Mouse (Mus musculus) cerebellum, adult 2 months (tissue): ENCODE measurements around the gene Prr7. TPM values are rescaled to one million over a fixed set of nuclear protein-coding genes. Genes with fewer than 3 reads are reported as not detected.
A peak's percentile ranks its signal among the peaks of the same experiment; 100 is the strongest.

ENCODE experiments used
- DNase-seq, 2 experiments: peaks; one replicate each; pipeline ENCODE4 v3.0.0; 2021
- H3K27ac ChIP-seq: fragments of 200-500 bp; 2 replicates; pipeline ENCODE4 v1.5.1; 2012; ENCODE audit warnings: low read length, control low read depth, inconsistent platforms; ENCODE audit not compliant: insufficient read depth
- H3K27me3 ChIP-seq: fragments of 200-500 bp; 2 replicates; pipeline ENCODE4 v1.6.1; 2012; ENCODE audit warnings: inconsistent platforms, mild to moderate bottlenecking, low read length, moderate library complexity; ENCODE audit not compliant: control insufficient read depth, insufficient read depth
- H3K4me1 ChIP-seq: fragments of 200-500 bp; 2 replicates; pipeline ENCODE4 v1.6.1; 2011; ENCODE audit warnings: low read length; ENCODE audit not compliant: control insufficient read depth, insufficient read depth
- H3K4me3 ChIP-seq: fragments of 200-500 bp; replicated peaks from 2 replicates; pipeline ENCODE3; 2011; ENCODE audit warnings: mild to moderate bottlenecking, low read depth, low read length, control low read depth; ENCODE audit not compliant: insufficient read depth
- CTCF ChIP-seq: fragments of 200-500 bp; IDR thresholded peaks from 2 replicates; pipeline ENCODE4 v1.5.1; 2011; ENCODE audit warnings: low read depth, mild to moderate bottlenecking, control low read depth, low read length, moderate library complexity, borderline replicate concordance; ENCODE audit not compliant: insufficient read depth
- POLR2A ChIP-seq: fragments of 200-500 bp; IDR thresholded peaks from 2 replicates; pipeline ENCODE4 v1.6.1; 2011; ENCODE audit warnings: low read length, control low read depth, borderline replicate concordance; ENCODE audit not compliant: insufficient read depth
- WGBS: fragments of 180-500 bp; shearing (Covaris S2); methylation state at CpG from one replicate; pipeline ENCODE4 v1.1.7; 2018; 5-methylcytosine and 5-hydroxymethylcytosine counted together
- polyA plus RNA-seq: library from polyadenylated mRNA; depleted of rRNA; stranded (reverse); fragments of >200 nt; gene quantifications from 2 replicates; pipeline ENCODE4 v1.2.3, GENCODE M21; 2012

The Prr7 gene
- polyA plus RNA-seq, 1 experiment: 13.0 TPM

DNA sequence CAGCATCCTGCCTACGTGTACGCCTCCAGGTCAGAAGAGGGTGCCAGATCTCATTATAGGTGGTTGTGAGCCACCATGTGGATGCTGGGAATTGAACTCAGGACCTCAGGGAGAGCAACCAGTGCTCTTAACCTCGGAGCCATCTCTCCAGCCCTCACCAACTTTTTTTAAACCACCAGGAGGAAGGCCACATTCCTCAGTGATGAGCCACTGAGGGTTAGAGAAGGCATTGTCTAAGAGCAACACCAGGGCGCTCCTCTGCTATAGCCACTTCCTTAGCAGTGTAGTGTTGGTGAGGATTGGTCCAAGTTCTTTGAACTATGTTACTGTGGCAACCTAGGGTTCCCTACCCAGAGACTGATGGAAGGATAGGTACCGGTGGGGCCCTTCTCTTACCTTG, 11.7 kb downstream of the Prr7 start:
- Histone ChIP-seq H3K4me1 (peaks cover 8% of the 10 kb centered on the region), H3K27ac (no peak overlapping the region), H3K27me3 (no peaks in the 10 kb centered on the region), H3K4me3 (no peak overlapping the region)
- DNase-seq: no peak
- TF ChIP-seq POLR2A (no peak), CTCF (no peak)
- 92% methylated on average over 5 of the region's 5 CpGs for WGBS

DNA sequence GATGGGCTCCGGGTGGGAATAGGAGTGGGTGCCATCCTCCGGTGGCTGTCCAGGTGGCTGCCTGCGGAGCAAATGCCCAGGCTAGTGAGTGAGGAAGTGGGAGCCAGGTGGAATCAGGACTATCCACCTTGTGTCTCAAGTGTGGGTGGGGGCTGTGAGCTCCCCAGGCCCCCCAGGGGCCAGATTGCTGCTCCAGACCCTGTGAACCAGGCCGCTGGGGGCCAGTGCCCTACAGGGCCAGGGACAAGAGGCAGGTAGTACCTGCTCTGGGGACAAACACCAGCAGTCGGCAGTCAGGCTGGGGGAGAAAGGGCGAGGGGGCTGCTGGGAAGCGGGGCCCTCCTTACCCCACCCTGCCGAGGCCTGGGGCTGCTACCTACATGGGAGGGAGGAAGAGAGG, 12.2 kb downstream of the Prr7 start:
- TF ChIP-seq POLR2A: no peak
- no peak for TF ChIP-seq CTCF
- peaks cover 4% of the 10 kb centered on the region for H3K4me1 ChIP-seq
- H3K4me3 ChIP-seq: no peak overlapping the region
- H3K27me3 ChIP-seq: no peaks in the 10 kb centered on the region
- WGBS: 94% methylated on average over 8 of the region's 8 CpGs
- no peak overlapping the region for H3K27ac ChIP-seq
- no peak for DNase-seq

DNA sequence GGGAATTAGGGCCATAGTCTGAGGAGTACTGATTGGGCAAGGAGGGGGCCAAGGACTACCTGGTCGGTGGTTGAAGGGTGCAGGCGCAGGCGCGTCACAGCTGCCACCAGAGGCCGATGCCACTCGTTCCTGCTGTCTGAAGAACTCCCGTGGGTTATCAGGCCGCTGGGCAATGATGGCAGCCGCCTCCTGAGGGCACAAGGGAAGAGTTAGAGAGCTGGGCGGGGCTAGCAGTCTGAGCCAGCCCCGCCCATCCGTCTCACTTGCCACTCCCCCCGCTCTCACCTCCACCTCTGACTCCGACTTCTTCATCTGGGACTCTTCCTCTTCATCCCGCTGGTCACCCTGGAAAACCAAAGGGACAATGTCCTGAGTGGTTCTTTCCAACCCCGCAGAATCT, 13.4 kb downstream of the Prr7 start:
- Histone ChIP-seq H3K27me3 (no peaks in the 10 kb centered on the region), H3K4me3 (no peak overlapping the region), H3K27ac (no peak overlapping the region), H3K4me1 (peaks cover 3% of the 10 kb centered on the region)
- TF ChIP-seq POLR2A: no peak
- TF ChIP-seq CTCF: no peak
- 86% methylated on average over 16 of the region's 16 CpGs for WGBS
- no peak for DNase-seq

GRCm38 (mm10) chr13:55478036-55478435, 14.0 kb downstream of the Prr7 start:
- Histone ChIP-seq H3K27ac (no peak overlapping the region), H3K4me3 (no peak overlapping the region), H3K4me1 (peaks cover 2% of the 10 kb centered on the region), H3K27me3 (no peaks in the 10 kb centered on the region)
- WGBS: 64% methylated on average over 5 of the region's 5 CpGs
- peak; percentile 50; the same call in 1 of the 2 replicates for TF ChIP-seq CTCF
- TF ChIP-seq POLR2A: no peak
- DNase-seq: no peak

- Histone ChIP-seq H3K4me3 (no peak overlapping the region), H3K27ac (no peak overlapping the region), H3K4me1 (peaks cover 4% of the 10 kb centered on the region; the same call in 1 of the 2 replicates), H3K27me3 (no peaks in the 10 kb centered on the region)
- no peak for DNase-seq
- TF ChIP-seq CTCF (no peak), POLR2A (no peak)
- WGBS: 77% methylated on average over 7 of the region's 7 CpGs
These were observed 14.9 kb downstream of the Prr7 start for GRCm38 (mm10) chr13:55479008-55479407.

DNA sequence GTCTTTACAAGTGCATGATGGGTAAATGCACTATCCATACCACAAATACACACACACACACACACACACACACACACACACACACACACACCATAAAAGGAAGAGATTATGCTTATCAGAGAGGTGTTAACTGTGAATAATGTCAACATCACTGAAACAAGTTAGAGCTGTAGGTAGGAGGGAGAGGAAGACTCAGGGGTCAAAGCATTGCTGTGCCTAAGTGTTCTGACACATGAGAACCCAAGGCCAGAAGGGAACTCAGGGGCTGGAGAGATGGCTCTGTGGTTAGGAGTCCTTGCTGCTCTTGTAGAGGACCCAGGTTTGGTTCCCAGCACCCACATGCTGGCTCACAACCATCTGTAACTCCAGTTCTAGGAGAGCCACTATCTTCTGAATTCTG, 15.9 kb downstream of the Prr7 start:
- Histone ChIP-seq H3K4me1 (peaks cover 4% of the 10 kb centered on the region; the same call in 1 of the 2 replicates), H3K27me3 (no peaks in the 10 kb centered on the region), H3K27ac (no peak overlapping the region), H3K4me3 (no peak overlapping the region)
- TF ChIP-seq POLR2A (no peak), CTCF (no peak)
- DNase-seq: no peak

DNA sequence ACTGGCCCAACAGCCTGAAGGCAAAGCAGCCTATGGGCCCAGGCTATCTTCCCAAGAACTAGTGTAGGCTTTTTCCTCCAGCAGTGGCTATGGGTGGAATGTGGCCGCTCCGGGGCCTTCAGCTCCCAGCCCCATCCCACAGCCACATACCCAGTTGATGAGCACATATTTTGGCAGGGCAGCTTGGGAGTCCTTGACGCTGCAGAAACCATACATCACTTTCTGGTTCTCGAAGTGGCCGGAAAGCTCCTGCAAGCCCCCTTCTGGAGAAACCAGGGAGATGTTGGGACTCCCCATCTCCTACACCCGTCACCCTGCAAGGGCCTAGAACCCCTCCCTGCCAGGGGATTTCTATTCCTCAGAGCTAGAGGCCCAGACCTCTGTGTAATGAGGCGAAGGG, 18.5 kb downstream of the Prr7 start:
- DNase-seq: no peak
- Histone ChIP-seq H3K4me3 (no peak overlapping the region), H3K27me3 (no peaks in the 10 kb centered on the region), H3K4me1 (peaks cover 4% of the 10 kb centered on the region; the same call in 1 of the 2 replicates), H3K27ac (no peak overlapping the region)
- 89% methylated on average over 7 of the region's 7 CpGs for WGBS
- TF ChIP-seq POLR2A (no peak), CTCF (no peak)

DNA sequence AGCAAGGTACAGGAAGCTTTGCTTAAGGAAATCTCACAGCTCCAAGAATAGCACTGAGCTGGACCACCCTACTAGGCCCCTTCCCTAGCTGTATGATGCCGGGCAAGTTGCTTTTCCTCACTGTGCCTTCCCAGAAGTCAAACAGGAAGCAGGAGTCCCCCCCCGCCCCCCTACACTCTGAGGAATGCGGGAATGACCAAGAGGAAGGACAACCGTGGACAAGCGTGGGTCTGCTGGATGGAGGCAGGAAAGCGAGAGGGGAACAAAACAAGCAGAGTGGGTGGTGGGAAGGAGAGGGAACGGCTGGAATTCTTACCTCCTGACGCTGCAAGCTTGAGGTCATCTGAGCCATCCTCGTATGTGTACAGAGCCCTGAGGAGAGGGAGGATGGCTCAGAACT, 19.0 kb downstream of the Prr7 start:
- H3K4me1 ChIP-seq: peaks cover 4% of the 10 kb centered on the region; the same call in 1 of the 2 replicates
- H3K4me3 ChIP-seq: no peak overlapping the region
- no peak overlapping the region for H3K27ac ChIP-seq
- no peak for DNase-seq
- no peak for TF ChIP-seq POLR2A
- no peak for TF ChIP-seq CTCF
- WGBS: 77% methylated on average over 9 of the region's 9 CpGs
- no peaks in the 10 kb centered on the region for H3K27me3 ChIP-seq
